Mouse (Mus musculus): ENCODE results near the gene Ccdc59. TPM values are rescaled to one million over a fixed set of nuclear protein-coding genes. Genes with fewer than 3 reads are reported as not detected.

Gene Ccdc59
- polyA plus RNA-seq (2012; fragmentation: generic; extraction: Trizol): 13.6 TPM
- long read RNA-seq, experiment 1, transcript Ccdc59-201 (4 exons, 1,813 nt): major isoform, 36 of 59 reads
- long read RNA-seq, experiment 1, partial matches to known transcripts: 21 of 59 reads
- long read RNA-seq, experiment 1, other reads (novel, unspliced or antisense): 2 of 59 reads
- long read RNA-seq, experiment 2, full-length matches to known transcripts: 16 of 21 reads
- long read RNA-seq, experiment 2, partial matches to known transcripts: 4 of 21 reads
- long read RNA-seq, experiment 2, other reads (novel, unspliced or antisense): 1 of 21 reads

DNA sequence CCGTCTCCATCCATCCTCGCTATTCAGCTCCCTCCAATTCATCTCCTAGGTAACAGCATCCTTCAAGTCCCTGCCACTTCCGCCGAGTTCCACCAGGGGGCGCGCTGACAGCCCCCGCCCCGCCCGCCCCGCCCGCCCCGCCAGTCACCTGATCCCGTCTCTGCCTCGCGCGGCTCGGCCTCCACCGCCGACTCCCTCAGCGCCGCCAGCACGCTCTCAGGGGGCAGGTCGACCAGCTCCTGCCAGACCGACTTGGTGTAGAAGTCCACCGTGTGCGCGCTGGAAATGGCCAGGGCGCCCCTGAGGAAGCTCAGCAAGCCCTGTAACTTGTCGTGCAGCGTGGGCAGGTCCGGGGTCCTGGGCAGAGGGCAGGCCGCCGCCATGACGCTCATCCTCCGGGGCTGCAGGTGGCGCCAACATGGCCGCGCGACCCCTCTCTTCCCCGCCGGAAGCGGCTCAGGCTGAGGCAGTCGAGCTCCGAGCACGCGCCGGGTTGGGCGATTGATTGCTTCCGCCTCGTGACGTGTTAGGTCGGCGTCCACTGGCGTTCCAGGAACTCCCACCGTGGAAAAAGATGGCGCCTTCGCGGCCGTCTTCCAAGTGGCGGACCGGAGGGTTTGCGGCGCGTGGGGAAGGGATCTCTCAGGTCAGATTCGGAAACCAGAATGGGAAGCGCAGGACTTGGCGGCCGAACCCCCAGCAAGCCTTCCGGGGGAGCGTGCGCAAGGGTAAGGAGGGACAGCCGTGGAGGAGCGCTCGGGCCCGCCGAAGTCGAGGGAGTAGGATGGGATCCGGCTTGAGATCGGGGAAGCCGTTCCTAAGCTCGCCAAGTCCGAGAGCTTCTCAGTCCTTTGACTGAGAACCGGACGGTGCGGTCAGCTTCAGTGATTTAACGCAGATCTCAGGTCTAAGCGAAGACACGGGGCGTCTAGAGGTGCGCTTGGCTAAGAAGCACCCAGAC lies at the start of gene Ccdc59, which contains the start of gene Mettl25:
TSS of gene Ccdc59 (plus strand) at position 140 of the 961 bp plus-strand sequence.
TSS of gene Mettl25 (minus strand) at position 453 of the 961 bp plus-strand sequence.
- TF ChIP-seq MYOG (IDR thresholded peaks at IDR 0.05; ENCODE audit: control insufficient read depth, extremely low read depth, insufficient read length): no peak
- no peak for TF ChIP-seq CEBPB (IDR thresholded peaks at IDR 0.05; ENCODE audit: low read depth)
- TF ChIP-seq FOSL1 (IDR thresholded peaks at IDR 0.05; ENCODE audit: insufficient read depth, low read length, poor library complexity, severe bottlenecking): no peak
- TF ChIP-seq MAX (IDR thresholded peaks at IDR 0.05): peak; percentile 88
- TF ChIP-seq CTCF (IDR thresholded peaks at IDR 0.05; ENCODE audit: control insufficient read depth, insufficient read depth, insufficient read length): peak; percentile 95
- TF ChIP-seq MYOD1 (IDR thresholded peaks at IDR 0.05; ENCODE audit: control insufficient read depth, insufficient read length, low read depth): no peak
- H3K79me3 ChIP-seq (ENCODE audit: low read depth): peaks cover 27% of the 10 kb centered on the region
- H3K36me3 ChIP-seq (ENCODE audit: control insufficient read depth, insufficient read depth): peaks cover 39% of the 10 kb centered on the region
- peak within 1 kb of the TSS; percentile 95 for H3K4me3 ChIP-seq (ENCODE audit: insufficient read depth, poor library complexity, severe bottlenecking)
- H3ac ChIP-seq (ENCODE audit: control insufficient read depth, insufficient read length, low read depth): peak within 1 kb of the TSS; percentile 91
- H3K27me3 ChIP-seq (ENCODE audit: control insufficient read depth, insufficient read depth, insufficient read length): no peaks in the 10 kb centered on the region
- peaks cover 46% of the 10 kb centered on the region for H3K79me2 ChIP-seq (ENCODE audit: control insufficient read depth, insufficient read depth)

DNA sequence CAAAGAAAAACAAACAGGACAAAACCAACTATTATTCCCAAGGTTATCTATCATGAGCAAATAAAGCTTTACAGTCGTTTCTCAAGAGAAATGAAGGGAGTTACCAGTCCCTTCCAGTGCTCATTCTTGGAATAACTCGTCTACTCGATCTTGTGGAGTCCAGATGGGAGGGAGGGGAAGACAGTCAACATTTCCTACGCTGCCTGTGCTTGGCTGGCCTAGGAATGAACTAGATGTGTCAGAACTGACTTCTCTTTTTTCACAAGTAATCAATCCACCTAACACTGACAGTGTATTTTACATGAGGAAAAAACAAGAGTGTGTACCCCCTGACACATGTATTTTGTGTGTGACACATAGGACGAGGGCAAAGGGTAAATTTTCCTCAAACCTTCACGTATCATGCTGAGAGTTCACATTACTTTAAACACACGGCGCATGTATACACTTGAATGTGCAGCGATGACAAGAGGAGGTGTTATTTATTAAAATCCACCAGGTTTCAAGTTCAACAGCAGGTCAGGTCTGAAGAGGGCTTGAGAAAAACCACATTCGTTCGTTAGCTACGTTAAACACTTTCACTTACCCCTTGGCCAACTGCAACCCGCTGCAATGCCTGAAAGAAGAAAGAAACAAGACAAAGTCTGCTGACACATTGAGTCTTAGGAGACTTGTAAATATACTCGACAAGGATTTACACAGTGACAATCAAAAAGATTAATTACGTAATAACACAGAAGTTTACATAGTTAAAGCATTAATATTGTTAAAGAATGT lies 46.9 kb upstream of the Ccdc59 start:
- H3K27me3 ChIP-seq (ENCODE audit: control insufficient read depth, insufficient read depth, insufficient read length): no peaks in the 10 kb centered on the region
- TF ChIP-seq MAX (IDR thresholded peaks at IDR 0.05): no peak
- no peak for TF ChIP-seq USF1 (IDR thresholded peaks at IDR 0.05; ENCODE audit: low read depth)
- TF ChIP-seq CEBPB (IDR thresholded peaks at IDR 0.05; ENCODE audit: low read depth): no peak
- no peak for TF ChIP-seq MYOD1 (IDR thresholded peaks at IDR 0.05; ENCODE audit: control insufficient read depth, insufficient read length, low read depth)
- no peak for TF ChIP-seq FOSL1 (IDR thresholded peaks at IDR 0.05; ENCODE audit: insufficient read depth, low read length, poor library complexity, severe bottlenecking)
- no peak for TF ChIP-seq MYOG (IDR thresholded peaks at IDR 0.05; ENCODE audit: control insufficient read depth, extremely low read depth, insufficient read length)
- H3K79me2 ChIP-seq (ENCODE audit: control insufficient read depth, insufficient read depth): no peaks in the 10 kb centered on the region

DNA sequence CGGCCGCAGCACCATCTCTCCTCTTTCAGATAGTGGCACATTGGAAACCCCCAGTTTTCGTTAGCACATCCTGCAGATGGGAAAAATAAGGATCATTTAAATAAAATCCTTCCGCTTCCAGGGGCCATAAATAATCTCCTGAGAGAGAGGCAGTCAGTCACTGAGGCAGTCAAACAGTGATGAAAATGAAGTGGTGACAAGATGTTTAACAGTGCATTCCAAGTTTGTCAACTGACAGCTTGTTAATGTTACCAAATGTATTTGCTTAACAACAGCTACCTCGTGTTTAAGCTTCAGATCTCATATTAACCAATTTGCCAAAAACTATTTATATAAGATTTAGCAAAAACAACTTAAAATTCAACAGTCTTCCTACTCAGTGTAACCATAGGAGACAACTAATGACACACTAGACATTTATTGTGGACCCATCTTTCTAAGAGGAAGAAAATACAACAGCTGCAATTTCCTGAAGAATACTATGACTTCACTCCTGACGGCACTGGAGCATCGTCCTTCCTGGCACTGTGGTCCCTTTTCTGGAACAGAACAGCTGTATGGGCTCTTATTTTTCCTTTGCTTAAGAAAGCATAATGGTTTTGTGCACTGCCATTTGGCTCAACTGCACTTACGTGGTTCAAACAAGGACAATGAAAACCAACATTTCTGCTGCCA lies 43.5 kb upstream of the Ccdc59 start:
- no peak for TF ChIP-seq MAX (IDR thresholded peaks at IDR 0.05)
- TF ChIP-seq USF1 (IDR thresholded peaks at IDR 0.05; ENCODE audit: low read depth): no peak
- TF ChIP-seq MYOG (IDR thresholded peaks at IDR 0.05; ENCODE audit: control insufficient read depth, extremely low read depth, insufficient read length): no peak
- TF ChIP-seq CTCF (IDR thresholded peaks at IDR 0.05; ENCODE audit: control insufficient read depth, insufficient read depth, insufficient read length): no peak
- no peak for TF ChIP-seq CEBPB (IDR thresholded peaks at IDR 0.05; ENCODE audit: low read depth)
- no peak for TF ChIP-seq FOSL1 (IDR thresholded peaks at IDR 0.05; ENCODE audit: insufficient read depth, low read length, poor library complexity, severe bottlenecking)
- TF ChIP-seq MYOD1 (IDR thresholded peaks at IDR 0.05; ENCODE audit: control insufficient read depth, insufficient read length, low read depth): no peak
- no peak overlapping the region for H3K4me3 ChIP-seq (ENCODE audit: insufficient read depth, poor library complexity, severe bottlenecking)
- no peaks in the 10 kb centered on the region for H3K79me3 ChIP-seq (ENCODE audit: low read depth)
- H3K27me3 ChIP-seq (ENCODE audit: control insufficient read depth, insufficient read depth, insufficient read length): no peaks in the 10 kb centered on the region
- H3K79me2 ChIP-seq (ENCODE audit: control insufficient read depth, insufficient read depth): no peaks in the 10 kb centered on the region
- no peak overlapping the region for H3ac ChIP-seq (ENCODE audit: control insufficient read depth, insufficient read length, low read depth)
- H3K36me3 ChIP-seq (ENCODE audit: control insufficient read depth, insufficient read depth): peaks cover 20% of the 10 kb centered on the region

More for the DNA sequence above, 46.9 kb upstream of the Ccdc59 start:
- H3ac ChIP-seq (ENCODE audit: control insufficient read depth, insufficient read length, low read depth): no peak overlapping the region
- H3K79me3 ChIP-seq (ENCODE audit: low read depth): no peaks in the 10 kb centered on the region
- no peak overlapping the region for H3K4me3 ChIP-seq (ENCODE audit: insufficient read depth, poor library complexity, severe bottlenecking)
- H3K36me3 ChIP-seq (ENCODE audit: control insufficient read depth, insufficient read depth): peaks cover 21% of the 10 kb centered on the region

DNA sequence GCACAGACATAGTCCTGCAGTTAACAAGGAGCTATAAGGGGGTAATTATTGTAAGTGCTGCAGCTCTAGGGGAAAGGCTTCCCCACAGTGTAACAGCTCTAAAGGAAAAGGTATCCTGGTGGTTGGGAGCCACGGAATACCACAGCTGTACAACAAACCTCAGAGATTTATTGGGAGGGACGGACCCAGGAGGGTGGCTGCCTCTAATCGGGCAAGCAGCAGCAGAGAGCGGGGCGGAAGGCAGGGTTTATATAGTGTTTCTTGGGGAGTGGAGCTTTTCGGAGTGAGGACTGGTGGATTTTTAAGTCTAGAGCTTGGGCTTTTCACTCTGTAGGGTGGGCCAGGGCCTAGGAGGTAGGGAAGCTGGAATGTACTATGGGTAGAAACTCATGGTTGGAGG lies 39.7 kb upstream of the Ccdc59 start:
- no peaks in the 10 kb centered on the region for H3K79me3 ChIP-seq (ENCODE audit: low read depth)
- TF ChIP-seq CTCF (IDR thresholded peaks at IDR 0.05; ENCODE audit: control insufficient read depth, insufficient read depth, insufficient read length) (no peak), MYOG (IDR thresholded peaks at IDR 0.05; ENCODE audit: control insufficient read depth, extremely low read depth, insufficient read length) (no peak), CEBPB (IDR thresholded peaks at IDR 0.05; ENCODE audit: low read depth) (no peak), USF1 (IDR thresholded peaks at IDR 0.05; ENCODE audit: low read depth) (no peak), MYOD1 (IDR thresholded peaks at IDR 0.05; ENCODE audit: control insufficient read depth, insufficient read length, low read depth) (no peak), FOSL1 (IDR thresholded peaks at IDR 0.05; ENCODE audit: insufficient read depth, low read length, poor library complexity, severe bottlenecking) (no peak), MAX (IDR thresholded peaks at IDR 0.05) (no peak)
- no peaks in the 10 kb centered on the region for H3K27me3 ChIP-seq (ENCODE audit: control insufficient read depth, insufficient read depth, insufficient read length)
- no peak overlapping the region for H3K4me3 ChIP-seq (ENCODE audit: insufficient read depth, poor library complexity, severe bottlenecking)
- H3ac ChIP-seq (ENCODE audit: control insufficient read depth, insufficient read length, low read depth): no peak overlapping the region
- H3K79me2 ChIP-seq (ENCODE audit: control insufficient read depth, insufficient read depth): no peaks in the 10 kb centered on the region
- peaks cover 5% of the 10 kb centered on the region for H3K36me3 ChIP-seq (ENCODE audit: control insufficient read depth, insufficient read depth)
